Mouse (Mus musculus) myocyte (in vitro differentiated cells): ENCODE results near the gene Nsmce1. TPM values are rescaled to one million over a fixed set of nuclear protein-coding genes. Genes with fewer than 3 reads are reported as not detected.

Experiments
- H3K27me3 ChIP-seq: one replicate; pipeline ENCODE4 v1.6.1; 2011; ENCODE audit not compliant: control insufficient read depth, insufficient read depth, insufficient read length
- H3K36me3 ChIP-seq: one replicate; pipeline ENCODE4 v1.6.1; 2011; ENCODE audit not compliant: control insufficient read depth, insufficient read depth
- H3K4me2 ChIP-seq: one replicate; pipeline ENCODE4 v1.6.1; 2011; ENCODE audit warnings: low read depth, control low read depth
- H3K4me3 ChIP-seq: one replicate; pipeline ENCODE4 v1.5.1; 2011; ENCODE audit warnings: mild to moderate bottlenecking, control low read depth, moderate library complexity
- H3K79me2 ChIP-seq: one replicate; pipeline ENCODE4 v1.6.1; 2011; ENCODE audit not compliant: control insufficient read depth, insufficient read depth
- H3ac ChIP-seq: one replicate; pipeline ENCODE4 v1.6.1; 2011; ENCODE audit not compliant: control insufficient read depth, insufficient read length
- CEBPB ChIP-seq: IDR thresholded peaks from 2 replicates; pipeline ENCODE4 v1.6.1; 2011; ENCODE audit warnings: mild to moderate bottlenecking, moderate library complexity; ENCODE audit not compliant: poor library complexity, insufficient read depth, severe bottlenecking
- E2F4 ChIP-seq: IDR thresholded peaks from one replicate; pipeline ENCODE4 v1.6.1; 2011; ENCODE audit warnings: mild to moderate bottlenecking, control low read depth, moderate library complexity; ENCODE audit not compliant: insufficient read depth
- MAX ChIP-seq: IDR thresholded peaks from one replicate; pipeline ENCODE4 v1.6.1; 2011; ENCODE audit warnings: low read depth, mild to moderate bottlenecking, control low read depth
- MYOD1 ChIP-seq, 3 experiments: IDR thresholded peaks; one replicate each; pipeline ENCODE4 v1.6.1; 2011; ENCODE audit warnings: control low read depth in 2 of 3, low read depth in 2 of 3, mild to moderate bottlenecking in 2 of 3, moderate library complexity in 1 of 3; ENCODE audit not compliant: insufficient read length in 2 of 3, control insufficient read depth in 1 of 3
- MYOG ChIP-seq, 3 experiments: IDR thresholded peaks; one replicate each; pipeline ENCODE4 v1.6.1; 2011; ENCODE audit warnings: control low read depth in 2 of 3, low read depth in 2 of 3, mild to moderate bottlenecking in 2 of 3; ENCODE audit not compliant: insufficient read length in 2 of 3, control insufficient read depth in 1 of 3, insufficient read depth in 1 of 3
- POLR2A ChIP-seq: IDR thresholded peaks from one replicate; pipeline ENCODE4 v1.6.1; 2011; ENCODE audit warnings: low read depth, mild to moderate bottlenecking, control low read depth, moderate library complexity; ENCODE audit not compliant: insufficient read length
- POLR2AphosphoS2 ChIP-seq: IDR thresholded peaks from one replicate; pipeline ENCODE4 v1.6.1; 2011; ENCODE audit warnings: low read depth, control low read depth; ENCODE audit not compliant: insufficient read length
- REST ChIP-seq: IDR thresholded peaks from one replicate; pipeline ENCODE4 v1.6.1; 2011; ENCODE audit warnings: mild to moderate bottlenecking, control low read depth, moderate library complexity; ENCODE audit not compliant: insufficient read depth, insufficient read length
- SRF ChIP-seq: IDR thresholded peaks from one replicate; pipeline ENCODE4 v1.6.1; 2011; ENCODE audit warnings: low read depth; ENCODE audit not compliant: control insufficient read depth, insufficient read length
- TCF12 ChIP-seq: IDR thresholded peaks from one replicate; pipeline ENCODE4 v1.6.1; 2011; ENCODE audit warnings: mild to moderate bottlenecking, control low read depth; ENCODE audit not compliant: poor library complexity, insufficient read depth, severe bottlenecking
- TCF3 ChIP-seq: IDR thresholded peaks from one replicate; pipeline ENCODE4 v1.6.1; 2011; ENCODE audit warnings: low read depth, control low read depth; ENCODE audit not compliant: insufficient read length
- USF1 ChIP-seq: IDR thresholded peaks from one replicate; pipeline ENCODE4 v1.6.1; 2011; ENCODE audit warnings: low read depth, mild to moderate bottlenecking, control low read depth, moderate library complexity
- polyA plus RNA-seq: library from polyadenylated mRNA; unstranded; fragments of >200 nt; fragmentation: generic; extraction: Trizol; gene quantifications from one replicate; pipeline ENCODE4 v1.2.1, GENCODE M21; 2012; ENCODE audit warnings: missing spikeins

Gene Nsmce1
- polyA plus RNA-seq, 1 experiment = 78.3 TPM

- Histone ChIP-seq H3K27me3 (no peaks in the 10 kb centered on the region), H3ac (no peak overlapping the region), H3K36me3 (no peaks in the 10 kb centered on the region), H3K79me2 (no peaks in the 10 kb centered on the region), H3K4me3 (no peak overlapping the region), H3K4me2 (no peak overlapping the region)
- TF ChIP-seq MYOG (IDR thresholded peaks at IDR 0.05; ENCODE audit: control insufficient read depth in 1 of 3, insufficient read depth in 1 of 3, insufficient read length in 2 of 3, low read depth in 2 of 3) (no peak), TCF3 (no peak), MAX (no peak), E2F4 (no peak), CEBPB (no peak), POLR2AphosphoS2 (no peak), SRF (no peak), POLR2A (no peak), USF1 (no peak), REST (no peak), MYOD1 (IDR thresholded peaks at IDR 0.05; ENCODE audit: control insufficient read depth in 1 of 3, insufficient read length in 2 of 3, low read depth in 2 of 3) (no peak), TCF12 (no peak)
Measured at GRCm38 (mm10) chr7:125492551-125492950, 1.2 kb upstream of the Nsmce1 start.

- Histone ChIP-seq H3K36me3 (no peaks in the 10 kb centered on the region), H3K79me2 (no peaks in the 10 kb centered on the region), H3K4me2 (peak overlapping the region; percentile 95), H3K27me3 (no peaks in the 10 kb centered on the region), H3K4me3 (peak overlapping the region; percentile 58), H3ac (peak overlapping the region; percentile 22)
- TF ChIP-seq MYOG (IDR thresholded peaks at IDR 0.05; ENCODE audit: control insufficient read depth in 1 of 3, insufficient read depth in 1 of 3, insufficient read length in 2 of 3, low read depth in 2 of 3) = no peak
Measured at GRCm38 (mm10) chr7:125491760-125492159, 364 bp upstream of the Nsmce1 start.

- H3K79me2 ChIP-seq = no peaks in the 10 kb centered on the region
- no peak overlapping the region for H3K4me3 ChIP-seq
- H3K36me3 ChIP-seq = no peaks in the 10 kb centered on the region
- H3ac ChIP-seq = no peak overlapping the region
- no peak for TF ChIP-seq USF1
- TF ChIP-seq TCF3 = no peak
- TF ChIP-seq MAX = no peak
- no peak for TF ChIP-seq E2F4
- TF ChIP-seq POLR2AphosphoS2 = no peak
- TF ChIP-seq MYOD1 (IDR thresholded peaks at IDR 0.05; ENCODE audit: control insufficient read depth in 1 of 3, insufficient read length in 2 of 3, low read depth in 2 of 3) = no peak
- TF ChIP-seq MYOG (IDR thresholded peaks at IDR 0.05; ENCODE audit: control insufficient read depth in 1 of 3, insufficient read depth in 1 of 3, insufficient read length in 2 of 3, low read depth in 2 of 3) = no peak
- no peak for TF ChIP-seq CEBPB
- no peak for TF ChIP-seq REST
- TF ChIP-seq SRF = no peak
- no peak for TF ChIP-seq TCF12
- H3K27me3 ChIP-seq = no peaks in the 10 kb centered on the region
- no peak overlapping the region for H3K4me2 ChIP-seq
Measured at GRCm38 (mm10) chr7:125489636-125490035, 1.8 kb downstream of the Nsmce1 start.

- H3K36me3 ChIP-seq = no peaks in the 10 kb centered on the region
- no peak for TF ChIP-seq SRF
- TF ChIP-seq CEBPB = no peak
- no peak for TF ChIP-seq USF1
- TF ChIP-seq REST = no peak
- no peak for TF ChIP-seq TCF12
- no peak for TF ChIP-seq MYOD1 (IDR thresholded peaks at IDR 0.05; ENCODE audit: control insufficient read depth in 1 of 3, insufficient read length in 2 of 3, low read depth in 2 of 3)
- no peak for TF ChIP-seq TCF3
- no peak for TF ChIP-seq MAX
- TF ChIP-seq POLR2A = no peak
- TF ChIP-seq E2F4 = no peak
- H3ac ChIP-seq = no peak overlapping the region
- H3K4me2 ChIP-seq = no peak overlapping the region
- H3K79me2 ChIP-seq = no peaks in the 10 kb centered on the region
- H3K27me3 ChIP-seq = no peaks in the 10 kb centered on the region
- H3K4me3 ChIP-seq = no peak overlapping the region
Measured at GRCm38 (mm10) chr7:125488706-125489105, 2.7 kb downstream of the Nsmce1 start.

GRCm38 (mm10) chr7:125487126-125487525 is 4.3 kb downstream of the Nsmce1 start:
- Histone ChIP-seq H3K4me3 (no peak overlapping the region), H3K36me3 (no peaks in the 10 kb centered on the region), H3K4me2 (no peak overlapping the region), H3K27me3 (no peaks in the 10 kb centered on the region), H3K79me2 (no peaks in the 10 kb centered on the region), H3ac (no peak overlapping the region)
- no peak for TF ChIP-seq POLR2A
- TF ChIP-seq MYOD1 (IDR thresholded peaks at IDR 0.05; ENCODE audit: control insufficient read depth in 1 of 3, insufficient read length in 2 of 3, low read depth in 2 of 3) = peak in 1 of 3 experiments; percentile 35
- no peak for TF ChIP-seq MAX
